Mouse (Mus musculus) 3T3-L1 (cell line): Measurements from ENCODE around the gene Lgmn.

Experiments used
- DNase-seq: peaks from one replicate; pipeline ENCODE4 v3.0.0-alpha.2; 2015; ENCODE audit warnings: low read depth, low spot score

The Lgmn gene

DNA sequence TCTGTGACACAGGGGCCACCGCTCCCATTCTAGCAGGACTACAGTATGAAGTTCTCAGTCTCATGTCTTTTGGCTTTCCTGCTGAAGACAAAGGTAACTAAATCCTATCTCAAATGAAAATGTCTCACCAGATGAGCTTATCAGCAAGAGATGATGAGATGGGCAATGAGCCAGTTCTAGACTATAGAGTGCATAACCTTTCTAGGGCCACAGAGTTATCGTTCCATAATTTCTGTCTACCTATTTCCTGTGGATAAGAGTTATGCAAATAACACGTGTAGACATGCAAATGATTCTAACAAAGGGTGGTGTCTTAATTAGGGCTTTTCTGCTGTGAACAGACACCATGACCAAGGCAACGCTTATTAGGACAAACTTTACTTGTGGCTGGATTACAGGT lies 5.5 kb downstream of the Lgmn start:
- DNase-seq = no peak

GRCm38 (mm10) chr12:102432238-102432637 lies 7.4 kb downstream of the Lgmn start:
- DNase-seq = no peak

GRCm38 (mm10) chr12:102430228-102430627 lies 9.4 kb downstream of the Lgmn start:
- no peak for DNase-seq

DNA sequence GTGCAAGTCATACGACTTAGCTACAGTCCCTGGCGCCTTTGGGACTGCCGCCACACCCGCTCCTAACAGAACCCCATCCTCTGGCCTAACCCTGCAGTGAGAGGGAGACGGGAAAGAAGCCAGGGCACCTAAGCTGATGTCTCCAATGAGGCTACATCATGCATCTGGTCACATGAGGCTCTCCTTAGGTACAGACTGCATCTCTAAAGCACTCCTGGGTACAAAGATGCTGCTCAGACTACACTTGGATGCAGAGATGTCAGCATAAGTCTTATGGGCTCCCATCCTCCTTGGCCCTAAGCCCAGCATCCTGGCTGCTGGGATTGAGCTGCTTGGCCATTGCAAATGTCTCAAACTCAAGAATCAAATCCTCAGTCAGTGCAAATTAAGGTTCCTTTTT lies 10.0 kb downstream of the Lgmn start:
- no peak for DNase-seq

- no peak for DNase-seq
Observed at GRCm38 (mm10) chr12:102426285-102426684, 13.3 kb downstream of the Lgmn start.

DNA sequence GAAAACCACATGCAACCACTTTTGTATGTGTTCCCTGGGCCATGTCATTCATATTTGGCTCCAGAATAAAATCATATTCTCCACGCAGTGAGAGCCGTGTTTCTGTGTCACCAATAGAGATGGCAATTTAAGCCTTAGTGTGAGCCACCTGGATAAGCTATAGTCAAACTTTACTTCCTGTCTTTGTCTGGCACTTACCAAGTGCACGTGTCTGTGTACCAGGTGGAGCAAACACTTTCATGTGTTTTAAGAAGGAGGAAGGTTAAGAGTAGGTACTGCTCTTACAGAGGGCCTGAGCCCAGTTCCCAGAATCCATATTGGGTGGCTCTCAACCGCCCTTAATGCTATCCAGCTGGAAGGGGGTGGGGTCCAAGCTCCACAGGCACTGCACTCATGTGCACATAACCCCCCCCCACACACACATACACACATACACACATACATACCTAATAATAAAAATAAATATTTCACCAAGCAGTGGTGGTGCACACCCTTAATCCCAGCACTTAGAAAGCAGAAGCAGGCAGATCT lies 14.5 kb downstream of the Lgmn start:
- no peak for DNase-seq

- no peak for DNase-seq
Observed at GRCm38 (mm10) chr12:102424456-102424855, 15.2 kb downstream of the Lgmn start.

GRCm38 (mm10) chr12:102423625-102424024 lies 16.0 kb downstream of the Lgmn start:
- DNase-seq = no peak

DNA sequence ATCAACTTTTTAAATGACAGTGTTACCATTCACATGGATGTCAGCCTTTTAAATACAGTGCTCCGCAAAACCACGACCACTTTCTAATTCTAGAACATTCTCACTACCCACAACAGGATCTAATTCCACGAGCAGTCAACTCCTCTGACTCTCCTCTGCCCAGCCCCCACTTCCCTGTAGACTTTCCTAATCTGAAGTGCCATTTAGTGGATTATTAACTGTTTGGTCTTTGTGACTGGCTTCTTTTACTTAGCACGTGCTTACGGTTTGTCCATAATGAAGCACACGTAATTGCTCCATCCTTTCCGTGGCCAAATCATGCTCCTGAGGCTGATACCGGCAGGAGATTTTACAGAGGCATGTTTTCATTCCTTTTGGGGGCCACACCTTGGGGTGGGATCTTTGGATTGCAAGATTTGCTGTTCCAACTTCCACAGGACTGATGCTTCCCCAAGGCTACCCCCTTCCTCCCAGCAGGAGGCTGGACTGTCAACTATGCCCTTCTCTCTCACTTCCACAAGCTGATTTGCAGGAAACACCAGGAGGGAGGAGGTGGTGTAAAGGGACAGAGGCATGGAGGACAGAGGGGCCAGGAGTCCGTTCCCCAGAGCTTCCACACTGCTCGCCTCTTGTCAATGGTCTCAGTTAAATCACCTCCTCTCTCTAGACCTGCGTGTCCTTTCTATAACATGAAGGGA lies 16.8 kb downstream of the Lgmn start:
- DNase-seq = no peak

DNA sequence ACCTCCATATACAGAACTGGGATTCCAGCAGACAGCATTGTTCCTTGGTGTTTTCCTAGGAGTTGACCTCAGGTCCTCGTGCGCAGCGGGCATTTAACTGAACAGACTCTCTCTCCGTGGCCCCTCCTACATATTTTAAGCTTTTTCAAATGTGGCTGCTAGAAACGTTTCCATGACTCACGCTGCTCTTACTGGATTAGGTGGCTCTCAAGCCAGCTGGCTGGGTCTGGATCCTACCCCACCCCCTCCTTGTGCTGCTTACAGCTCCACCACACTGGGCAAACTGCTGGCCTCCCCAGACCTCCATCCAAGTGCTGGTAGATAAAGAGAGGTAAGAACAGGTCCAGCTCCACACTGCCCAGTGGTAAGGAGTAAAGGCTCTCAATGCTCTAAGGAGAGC lies 17.5 kb downstream of the Lgmn start:
- DNase-seq = peak; percentile 93

- no peak for DNase-seq
Observed at GRCm38 (mm10) chr12:102420168-102420890, 19.3 kb downstream of the Lgmn start.

GRCm38 (mm10) chr12:102419544-102419943 lies 20.1 kb downstream of the Lgmn start:
- no peak for DNase-seq

- peak; percentile 79 for DNase-seq
Observed at GRCm38 (mm10) chr12:102417701-102418100, 21.9 kb downstream of the Lgmn start.

DNA sequence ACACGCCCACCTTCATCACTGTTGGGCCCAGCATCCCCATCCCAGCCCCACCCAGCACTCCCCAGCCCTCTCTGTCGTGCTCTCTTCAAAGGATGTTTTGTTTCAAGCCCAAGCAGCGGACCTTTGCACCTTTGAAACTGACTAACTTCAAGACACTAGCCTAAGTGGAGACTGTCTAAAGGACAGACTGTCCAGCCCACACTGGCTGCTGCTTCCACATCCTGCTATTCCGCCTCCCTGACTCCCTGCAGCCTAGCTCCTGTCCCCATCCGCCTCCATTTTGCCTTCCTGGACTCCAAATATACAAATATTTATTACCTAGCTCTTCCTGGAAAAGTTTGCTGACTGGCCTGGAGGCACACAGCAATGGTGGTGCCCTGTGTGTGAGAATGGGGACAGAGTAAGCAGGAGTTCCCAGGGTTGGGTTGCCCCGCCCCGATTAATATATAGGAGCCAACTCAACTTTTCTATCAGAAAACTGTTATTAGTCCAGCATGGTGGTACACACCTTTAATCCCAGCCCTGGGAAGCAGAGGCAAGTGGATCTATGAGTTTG lies 22.6 kb downstream of the Lgmn start:
- no peak for DNase-seq

DNA sequence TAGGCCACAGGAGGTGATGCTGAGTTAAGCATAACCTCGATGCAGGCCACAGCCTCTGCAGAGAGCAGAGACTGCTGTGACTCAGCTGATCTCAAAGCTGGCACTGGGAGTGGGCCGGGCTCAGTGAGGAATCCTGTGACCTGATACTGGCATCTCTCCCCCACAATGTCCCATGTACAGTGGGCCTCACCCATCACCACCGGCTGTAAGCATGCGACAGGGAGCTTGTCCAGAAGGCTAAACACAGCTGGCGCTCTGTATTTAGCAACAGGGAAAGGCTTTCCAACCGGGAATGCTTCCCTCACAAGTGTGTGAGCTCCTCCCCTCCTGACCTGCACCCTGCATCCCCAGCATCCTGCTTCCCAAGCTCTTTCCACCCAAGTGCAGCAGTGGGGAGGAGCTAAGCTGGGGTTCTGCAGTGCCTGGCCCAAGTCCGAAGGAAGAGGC lies 23.2 kb downstream of the Lgmn start:
- DNase-seq = peak; percentile 76

- DNase-seq = no peak
Observed at GRCm38 (mm10) chr12:102414686-102415085, 24.9 kb downstream of the Lgmn start.

- DNase-seq = no peak
Observed at GRCm38 (mm10) chr12:102413171-102413570, 26.4 kb downstream of the Lgmn start.

DNA sequence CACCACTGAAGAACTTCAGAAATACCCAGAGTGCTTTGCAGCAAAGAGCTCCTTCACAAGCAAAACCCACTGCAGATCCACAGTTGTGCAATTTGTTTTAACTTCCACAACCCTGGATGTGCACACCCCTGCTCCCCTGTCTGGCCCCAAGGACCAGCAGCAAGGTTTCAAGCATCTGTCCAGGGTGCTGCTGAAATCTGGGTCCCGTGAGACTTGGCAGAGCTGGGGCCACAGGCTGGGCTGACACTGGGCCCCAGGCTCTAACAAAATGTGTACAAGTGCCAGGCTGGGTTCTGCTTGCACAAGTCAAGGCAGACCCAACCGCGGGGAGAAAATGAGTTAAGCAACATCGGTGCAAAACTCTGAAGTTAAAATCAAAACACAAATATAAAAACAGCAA lies 41.0 kb downstream of the Lgmn start:
- DNase-seq = no peak

- DNase-seq = no peak
Observed at GRCm38 (mm10) chr12:102395998-102396991, 43.3 kb downstream of the Lgmn start.

DNA sequence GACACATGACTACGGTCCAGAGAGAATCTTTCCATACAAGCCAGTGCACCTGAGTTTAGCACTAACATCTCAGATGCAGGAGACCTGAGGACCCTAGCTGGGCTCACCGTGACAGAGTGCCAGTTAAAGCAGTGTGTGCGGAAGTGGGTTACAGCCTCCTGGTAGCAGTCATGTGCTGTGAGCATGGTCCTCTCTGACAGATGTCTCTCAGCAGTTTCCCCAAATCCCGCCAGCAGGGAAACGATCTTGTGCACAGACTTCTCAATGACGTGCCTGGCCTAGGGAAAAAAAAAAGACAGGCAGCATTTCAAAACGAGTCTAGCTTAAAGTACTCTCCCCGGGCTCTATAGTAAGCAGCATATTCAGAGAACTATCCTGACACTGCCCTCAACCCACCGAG lies 44.1 kb downstream of the Lgmn start:
- DNase-seq = no peak

GRCm38 (mm10) chr12:102394496-102394895 lies 45.1 kb downstream of the Lgmn start:
- DNase-seq = no peak
